Mouse (Mus musculus) forebrain, embryonic 16.5 days (tissue): ENCODE results near the gene Mei4. TPM values are rescaled to one million over a fixed set of nuclear protein-coding genes. Genes with fewer than 3 reads are reported as not detected.

Experiments used
- polyA plus RNA-seq: library from polyadenylated mRNA; unstranded; fragments of >200 nt; fragmentation: Nextera tagmentation; extraction: Ambion mirVana; gene quantifications from 2 replicates; pipeline ENCODE4 v1.2.1, GENCODE M21; 2015

Mei4 gene
- polyA plus RNA-seq, 1 experiment from 2014 or later: 1.3 TPM

Other genes starting within 250 kb of the Mei4 start
- gene Htr1b, start 229.8 kb upstream of the Mei4 start, polyA plus RNA-seq: 1.1 and 2.4 TPM in 2 replicates